Mouse (Mus musculus) mouse embryonic stem cell (cell line): ENCODE data around the gene Smu1.

Experiments used
- in situ Hi-C, 2 experiments: fragments of 300-500 bp; cut with MboI; formaldehyde crosslinking; loops; 1 replicate in 1 of 2; 3 replicates in 1 of 2; pipeline ENCODE4 v1.14.3; 2019 to 2020; ENCODE audit warnings: low sequenced_read_pairs in 2 of 2, low pct_unique_long_range_greater_than_20kb in 1 of 2, mixed read lengths in 1 of 2; ENCODE audit not compliant: unreplicated experiment in 1 of 2

Gene Smu1

GRCm38 (mm10) chr4:40774279-40775259, 16.8 kb upstream of the Smu1 start:
- in situ Hi-C loops: loop anchor here (5.0 kb wide), 1 partner anchor 133 kb away; no protein-coding TSS in a partner anchor

DNA sequence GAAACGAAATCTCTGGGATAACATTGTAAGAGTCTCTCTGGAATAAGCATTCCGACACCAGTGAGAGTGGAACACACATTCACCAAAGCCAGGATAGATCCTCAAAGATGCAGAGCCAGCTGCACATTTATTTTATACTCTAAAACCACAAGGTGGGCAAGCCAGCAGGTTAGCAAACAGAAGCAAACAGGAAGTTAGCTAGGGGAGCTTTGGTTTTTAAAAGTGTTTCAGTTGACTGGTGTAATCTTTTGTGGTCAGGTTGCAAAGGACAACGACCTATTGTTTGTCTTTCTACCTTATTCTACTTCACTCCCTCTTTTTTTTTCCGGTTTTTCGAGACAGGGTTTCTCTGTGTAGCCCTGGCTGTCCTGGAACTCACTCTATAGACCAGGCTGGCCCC, 2.2 kb upstream of the Smu1 start:
- in situ Hi-C loops: no loop called here

DNA sequence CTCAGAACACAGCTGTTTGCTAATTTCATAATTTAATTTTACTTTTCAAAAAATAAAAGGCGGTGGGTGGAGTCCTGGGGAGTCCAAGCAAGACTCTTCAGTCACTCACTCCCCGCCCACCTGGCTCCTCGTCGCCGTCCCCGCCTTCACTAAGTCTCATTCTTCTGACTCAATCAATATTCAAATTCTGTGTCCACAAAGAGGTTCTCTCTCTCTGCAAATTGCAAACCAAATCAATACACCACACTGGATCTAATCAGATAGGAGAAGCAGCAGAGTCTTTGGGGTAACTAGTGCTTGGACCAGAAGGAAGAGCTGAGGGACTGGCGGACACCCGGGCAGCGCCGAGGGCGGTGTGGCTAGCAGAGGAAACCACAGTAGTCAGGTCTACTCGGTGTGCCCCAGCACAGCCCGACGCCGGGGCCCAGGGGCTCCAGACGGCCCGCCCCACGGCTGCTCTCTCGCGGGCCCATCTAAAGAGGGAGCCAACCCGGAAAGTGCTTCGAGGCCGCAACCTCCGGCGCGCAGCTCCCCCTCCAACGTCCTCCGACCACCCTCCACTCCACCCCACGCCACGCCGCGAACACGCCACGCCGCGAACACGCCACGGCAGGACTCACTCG, 455 bp downstream of the Smu1 start:
- in situ Hi-C loops: no loop called here

GRCm38 (mm10) chr4:40735351-40735750, 22.4 kb downstream of the Smu1 start:
- in situ Hi-C loops: loop anchor here (25.0 kb wide), 1 partner anchor 477 kb away; no protein-coding TSS in a partner anchor

- in situ Hi-C loops: loop anchor here (25.0 kb wide), 1 partner anchor 481 kb away; no protein-coding TSS in a partner anchor
Observed at GRCm38 (mm10) chr4:40731262-40731661, 26.5 kb downstream of the Smu1 start.

DNA sequence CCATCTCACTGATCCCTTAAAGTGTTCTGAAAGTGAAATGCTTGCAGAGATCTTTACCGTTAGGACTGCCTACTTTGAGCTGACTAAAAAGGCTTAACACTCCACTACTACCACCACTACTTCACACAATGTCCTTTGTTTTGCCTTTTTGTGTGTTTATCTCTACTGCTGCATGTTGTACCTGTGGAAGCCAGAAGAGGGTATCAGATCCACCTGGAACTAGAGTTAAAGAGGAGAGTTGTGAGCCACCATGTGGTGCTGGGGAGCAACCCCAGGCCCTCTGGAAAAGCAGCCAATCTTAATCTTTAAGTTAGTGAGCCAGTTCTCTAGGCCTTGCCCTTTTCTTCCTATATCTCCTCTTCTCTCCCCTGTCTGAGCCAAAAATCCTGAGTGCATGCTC, 30.5 kb downstream of the Smu1 start:
- in situ Hi-C loops: loop anchor here (25.0 kb wide), 1 partner anchor 485 kb away; no protein-coding TSS in a partner anchor

- in situ Hi-C loops: loop anchor here (25.0 kb wide), 1 partner anchor 487 kb away; no protein-coding TSS in a partner anchor
Observed at GRCm38 (mm10) chr4:40725554-40725953, 32.2 kb downstream of the Smu1 start.

- in situ Hi-C loops: loop anchor here (25.0 kb wide), 1 partner anchor 487 kb away; no protein-coding TSS in a partner anchor
Observed at GRCm38 (mm10) chr4:40725141-40725540, 32.6 kb downstream of the Smu1 start.

- in situ Hi-C loops: no loop called here
Observed at GRCm38 (mm10) chr4:40722687-40723460, 34.8 kb downstream of the Smu1 start.

DNA sequence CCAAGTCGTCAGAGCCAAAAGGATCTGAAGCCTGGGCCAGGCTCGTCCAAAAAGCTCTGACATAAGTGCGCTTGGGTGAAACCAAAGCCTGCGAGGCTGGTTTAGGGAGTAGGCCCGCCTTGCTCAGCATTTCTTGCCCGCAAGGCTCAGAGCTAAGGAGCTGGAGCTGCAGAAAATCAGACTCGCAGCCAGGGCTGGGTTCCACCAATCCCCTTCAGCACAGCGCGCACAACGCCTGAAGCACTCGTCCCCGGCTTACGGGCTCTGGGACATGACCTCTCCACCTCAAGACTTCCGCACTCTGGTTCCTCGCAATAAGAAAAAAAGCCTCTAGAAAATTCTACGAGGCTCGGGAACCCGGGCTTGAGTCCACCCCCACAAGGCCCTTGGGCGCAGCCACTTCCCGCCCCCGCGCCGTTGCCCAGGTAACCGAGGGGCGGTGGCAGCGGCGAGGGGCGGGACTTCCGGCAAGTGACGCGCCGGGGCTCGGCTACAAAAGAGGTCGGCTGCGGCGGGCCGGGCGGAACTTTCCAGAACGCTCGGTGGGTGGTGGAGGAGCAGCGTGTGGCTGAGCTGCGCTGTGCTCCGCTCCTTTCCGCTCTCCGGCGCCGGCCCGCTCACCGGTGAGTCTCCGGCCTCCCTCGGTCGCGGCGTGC, 35.6 kb downstream of the Smu1 start, which contains the start of gene Dnaja1:
TSS of gene Dnaja1 (plus strand) at position 140 of the 656 bp plus-strand sequence.
- in situ Hi-C loops: no loop called here

DNA sequence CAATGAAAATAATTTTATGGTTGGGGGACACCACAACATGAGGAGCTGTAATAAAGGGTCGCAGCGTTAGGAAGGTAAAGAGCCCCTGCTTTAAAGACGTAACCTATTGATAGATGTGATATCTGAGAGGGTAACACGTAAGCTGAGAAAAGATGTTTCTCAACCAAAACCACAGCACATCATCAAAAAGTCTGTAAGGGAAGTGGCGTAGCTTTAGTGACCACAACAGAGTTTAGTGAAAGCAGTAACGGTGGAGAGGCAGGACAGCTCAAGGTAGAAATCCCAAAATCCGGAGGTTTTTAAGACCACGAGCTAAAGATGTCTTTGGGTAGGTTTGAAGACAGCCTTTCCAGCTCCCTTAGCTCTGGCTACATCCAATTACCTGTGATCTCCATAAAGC, 36.8 kb downstream of the Smu1 start:
- in situ Hi-C loops: no loop called here

- in situ Hi-C loops: no loop called here
Observed at GRCm38 (mm10) chr4:40717141-40717540, 40.6 kb downstream of the Smu1 start.

- in situ Hi-C loops: no loop called here
Observed at GRCm38 (mm10) chr4:40703710-40704275, 53.9 kb downstream of the Smu1 start.

DNA sequence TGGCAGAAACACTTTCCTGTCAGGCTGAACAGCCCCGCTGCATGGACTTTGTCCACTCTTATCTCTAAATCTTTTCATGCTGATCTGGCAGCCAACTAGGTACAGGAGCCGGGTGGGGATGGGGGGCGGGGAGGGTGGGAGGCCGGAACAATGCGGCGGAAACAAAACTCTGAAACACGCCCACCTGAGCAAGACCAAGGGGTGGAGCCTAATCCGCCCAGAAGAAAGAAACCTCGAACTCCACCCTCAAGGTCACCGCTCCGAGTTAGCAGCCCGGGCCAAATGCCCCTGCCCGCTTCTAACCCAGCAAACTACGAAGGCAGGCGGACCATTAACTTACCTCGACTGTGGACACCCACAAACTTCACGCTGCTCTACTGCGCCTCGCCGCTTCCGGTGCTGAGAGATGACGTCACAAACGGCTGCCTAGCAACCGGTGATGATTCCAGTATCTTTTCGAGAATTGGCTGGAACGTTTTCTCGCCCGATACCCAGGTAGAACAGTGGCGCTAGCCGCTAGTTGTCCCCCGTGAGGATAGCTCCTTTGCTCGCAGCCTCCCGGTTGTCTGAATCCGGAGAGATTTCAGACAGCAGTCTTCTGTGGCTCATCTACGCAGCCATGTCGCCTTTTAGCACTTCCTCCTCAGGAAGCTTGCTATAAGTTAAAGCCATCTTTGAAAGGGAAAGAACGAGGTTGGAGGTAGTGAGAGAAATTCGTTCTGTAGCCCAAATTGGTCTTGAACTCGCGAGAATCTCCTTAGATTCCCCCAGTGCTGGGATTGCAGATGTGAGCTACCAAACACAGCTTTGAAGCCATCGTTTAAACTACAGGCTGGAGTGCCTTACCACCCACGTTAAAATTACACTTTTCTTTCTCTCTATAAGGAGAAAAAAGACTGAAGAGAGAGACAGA, 54.7 kb downstream of the Smu1 start, which contains the start of gene Aptx:
TSS of gene Aptx (minus strand) at position 398 of the 913 bp plus-strand sequence.
- in situ Hi-C loops: no loop called here

DNA sequence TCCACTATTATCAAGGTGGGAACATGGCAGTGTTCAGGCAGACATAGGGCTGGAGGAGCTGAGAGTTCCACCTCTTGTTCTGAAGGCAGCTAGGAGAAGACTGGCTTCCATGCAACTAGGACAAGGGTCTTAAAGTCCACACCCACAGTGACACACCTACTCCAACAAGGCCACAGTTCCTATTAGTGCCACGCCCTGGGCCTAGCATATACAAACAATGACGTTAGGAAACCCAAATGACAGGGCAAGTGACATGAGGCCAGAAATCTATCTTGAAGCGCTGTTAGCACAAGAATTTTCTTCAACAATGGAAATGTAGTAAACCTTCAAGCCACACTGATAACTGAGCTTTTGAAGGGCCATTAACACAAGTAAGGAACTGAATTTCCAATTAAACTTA, 55.9 kb downstream of the Smu1 start:
- in situ Hi-C loops: no loop called here

DNA sequence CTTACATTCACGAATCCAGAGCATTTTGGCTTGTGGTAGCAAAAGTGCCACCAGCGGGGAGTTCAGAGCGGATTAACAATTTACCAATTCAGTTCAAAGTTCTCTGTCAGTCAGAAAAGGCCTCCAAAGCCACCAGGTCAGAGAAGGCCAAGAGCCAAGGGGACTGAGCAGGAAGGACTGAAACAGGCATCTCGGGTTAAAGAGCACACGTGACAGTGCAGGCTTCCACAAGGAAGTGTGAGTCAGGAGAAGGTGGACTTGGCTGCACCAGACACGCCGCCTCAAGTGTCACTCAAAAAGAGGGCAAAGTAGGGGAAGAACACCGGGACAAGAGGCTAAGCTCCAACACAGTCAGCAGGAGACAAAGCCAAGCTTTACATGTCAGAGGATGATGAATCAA, 57.5 kb downstream of the Smu1 start:
- in situ Hi-C loops: no loop called here

DNA sequence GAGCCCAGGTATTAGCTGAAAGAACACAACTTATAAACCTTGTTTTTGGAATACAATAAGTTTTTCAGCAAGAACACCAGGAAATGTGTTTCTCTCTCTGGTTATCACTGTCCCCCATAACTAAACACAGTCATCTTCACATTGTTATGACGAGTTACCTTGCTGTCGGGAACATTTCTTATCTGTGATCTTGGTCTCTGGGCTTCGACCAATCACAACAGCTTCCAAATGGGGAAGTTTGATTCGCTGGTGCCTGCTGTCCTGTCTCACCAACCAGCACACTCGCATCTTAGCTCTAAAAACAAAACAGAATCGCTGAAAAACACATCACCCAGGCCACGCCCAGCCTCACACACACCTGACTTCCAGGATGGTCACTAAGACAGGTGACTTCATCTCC, 60.7 kb downstream of the Smu1 start:
- in situ Hi-C loops: loop anchor here (25.0 kb wide), 2 partner anchors 410 to 560 kb away; partner anchors contain the start of genes Aco1 (in 2 of the 2) and Ndufb6 (in 1 of the 2)
